Mouse (Mus musculus) skeletal muscle tissue, adult 2 months (tissue): ENCODE data around the gene Cacna1c.
A peak's percentile ranks its signal among the peaks of the same experiment; 100 is the strongest.

ENCODE experiments used
- DNase-seq: peaks from one replicate; pipeline ENCODE4 v3.0.0-alpha.2; 2012; ENCODE audit warnings: low read depth, low spot score

Cacna1c gene

GRCm38 (mm10) chr6:118755768-118756167, 440.4 kb downstream of the Cacna1c start:
- DNase-seq: no peak

GRCm38 (mm10) chr6:118754439-118754838, 441.8 kb downstream of the Cacna1c start:
- DNase-seq: no peak

- no peak for DNase-seq
Observed at GRCm38 (mm10) chr6:118753787-118754186, 442.4 kb downstream of the Cacna1c start.

DNA sequence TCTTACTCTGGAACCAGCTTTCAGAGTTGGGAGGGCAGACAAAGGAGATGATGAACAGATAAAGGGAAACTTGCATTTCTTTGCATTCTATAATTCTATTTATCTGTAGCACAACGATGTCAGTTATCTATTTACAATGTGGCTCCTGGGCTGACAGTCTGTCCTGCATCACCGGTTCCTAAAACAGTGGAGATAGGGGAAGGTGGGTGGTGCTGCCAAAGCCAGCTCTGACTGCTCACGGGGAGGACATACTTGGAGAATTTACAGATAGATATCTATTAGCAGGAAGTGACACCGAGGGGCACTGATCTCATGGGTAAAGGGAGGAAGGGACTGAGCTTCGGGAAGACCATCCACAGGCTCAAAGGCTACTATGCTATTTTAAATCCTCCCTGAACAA, 443.2 kb downstream of the Cacna1c start:
- DNase-seq: no peak

- no peak for DNase-seq
Observed at GRCm38 (mm10) chr6:118749285-118749684, 446.9 kb downstream of the Cacna1c start.

DNA sequence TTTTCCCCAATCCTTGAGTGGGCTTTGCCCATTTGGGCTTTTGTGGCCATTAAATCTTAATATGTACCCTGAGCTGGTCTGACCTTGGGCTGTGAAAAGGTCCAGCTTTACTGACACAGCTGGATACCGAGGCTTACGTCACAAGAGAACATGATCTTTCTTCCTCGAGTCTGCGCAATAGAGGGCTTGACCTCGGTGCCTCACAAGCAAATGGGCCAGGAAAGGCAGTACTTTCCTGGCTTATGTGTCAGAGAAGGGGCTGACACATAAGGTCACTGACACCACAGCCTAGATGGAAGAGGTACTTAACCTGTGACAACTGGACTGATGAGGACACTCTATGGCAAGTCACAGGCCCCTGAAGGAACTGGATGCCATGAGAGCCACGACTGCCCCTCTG, 453.5 kb downstream of the Cacna1c start:
- DNase-seq: no peak

DNA sequence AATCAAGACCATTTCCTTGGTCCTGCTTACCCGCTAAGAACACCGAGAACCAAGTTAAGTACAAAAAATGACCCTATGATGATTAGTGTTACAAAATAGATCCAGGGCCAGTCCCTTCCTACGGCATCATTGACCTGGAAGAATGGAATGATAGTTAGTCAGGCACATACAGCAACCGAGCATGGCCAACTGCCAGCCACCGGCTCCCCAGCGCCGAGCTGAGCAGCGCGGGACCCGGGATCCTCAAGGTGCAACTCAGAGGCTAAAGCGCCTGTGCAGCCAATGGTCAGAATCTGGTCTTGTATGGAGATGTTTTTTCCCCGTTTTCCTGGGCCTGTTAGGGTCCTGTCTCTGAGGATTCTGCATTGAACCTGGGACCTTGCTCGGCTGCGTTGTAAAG, 454.4 kb downstream of the Cacna1c start:
- no peak for DNase-seq

DNA sequence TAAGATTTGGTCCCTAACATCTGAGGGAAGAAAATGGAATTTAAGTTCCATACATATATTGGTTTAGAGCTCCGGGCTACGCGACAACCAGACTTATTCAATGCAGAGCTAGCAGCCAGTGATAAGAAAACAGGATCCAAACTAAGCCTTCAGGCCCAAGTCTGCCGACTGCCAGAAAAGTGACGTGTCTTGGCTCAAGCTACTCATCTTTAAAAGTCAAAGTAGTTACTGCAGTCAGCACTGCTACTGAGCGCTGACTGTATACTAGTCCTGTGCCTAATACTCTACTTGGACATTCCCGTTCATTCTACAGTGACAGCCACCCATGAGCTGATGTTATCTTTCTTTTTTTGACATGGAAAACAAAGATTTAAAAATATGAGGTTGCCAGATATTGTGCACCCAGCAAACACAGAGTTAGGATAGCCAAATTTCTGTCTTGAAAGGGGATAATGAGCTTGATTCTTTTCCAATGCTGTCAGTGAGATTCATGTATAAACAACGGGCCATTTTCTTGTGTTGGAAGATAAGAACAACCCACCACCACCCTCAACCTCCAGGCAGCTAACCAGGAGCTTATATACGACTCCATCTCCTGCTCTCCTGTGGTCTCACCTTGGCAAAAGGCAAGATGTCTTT, 456.1 kb downstream of the Cacna1c start:
- DNase-seq: peak; percentile 38

GRCm38 (mm10) chr6:118739344-118739743, 456.9 kb downstream of the Cacna1c start:
- DNase-seq: no peak

DNA sequence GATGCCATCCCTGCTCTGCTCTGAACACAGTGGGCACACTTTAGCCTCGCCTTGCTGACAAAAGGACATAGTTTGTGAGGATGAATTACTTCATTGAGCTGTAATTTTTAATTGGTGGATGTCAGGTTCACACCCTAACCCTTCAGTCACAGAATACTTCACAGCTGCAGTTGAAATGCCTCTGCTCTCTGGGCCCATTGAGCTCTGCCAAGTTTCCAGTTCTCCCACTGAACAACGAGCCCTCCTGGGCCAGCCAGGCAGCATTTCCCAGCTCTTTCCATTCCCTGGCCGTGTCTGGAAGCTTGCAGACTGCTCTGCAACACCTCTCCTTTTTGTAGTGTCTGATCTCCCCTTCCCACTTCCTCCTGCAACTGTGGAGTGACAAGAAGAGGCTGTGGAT, 457.6 kb downstream of the Cacna1c start:
- DNase-seq: no peak

DNA sequence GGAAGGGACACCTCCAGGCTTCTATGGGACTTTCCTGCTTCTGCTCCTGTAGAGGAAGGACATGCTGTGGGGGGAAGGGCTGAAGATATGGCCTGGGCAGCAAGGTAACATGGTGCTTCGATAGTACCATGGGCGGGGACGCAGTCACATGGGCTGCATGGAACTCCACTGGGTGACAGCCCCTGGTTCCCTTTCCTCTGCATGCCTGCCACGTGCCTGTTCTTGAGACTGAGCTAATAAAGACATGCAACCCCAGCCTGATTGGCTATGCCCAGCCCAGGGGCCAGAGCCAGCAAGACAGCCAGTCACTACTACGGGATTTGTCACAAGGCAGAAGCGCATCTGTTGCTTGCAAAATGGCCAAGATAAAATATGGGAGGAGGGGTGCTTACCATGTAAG, 459.1 kb downstream of the Cacna1c start:
- no peak for DNase-seq

DNA sequence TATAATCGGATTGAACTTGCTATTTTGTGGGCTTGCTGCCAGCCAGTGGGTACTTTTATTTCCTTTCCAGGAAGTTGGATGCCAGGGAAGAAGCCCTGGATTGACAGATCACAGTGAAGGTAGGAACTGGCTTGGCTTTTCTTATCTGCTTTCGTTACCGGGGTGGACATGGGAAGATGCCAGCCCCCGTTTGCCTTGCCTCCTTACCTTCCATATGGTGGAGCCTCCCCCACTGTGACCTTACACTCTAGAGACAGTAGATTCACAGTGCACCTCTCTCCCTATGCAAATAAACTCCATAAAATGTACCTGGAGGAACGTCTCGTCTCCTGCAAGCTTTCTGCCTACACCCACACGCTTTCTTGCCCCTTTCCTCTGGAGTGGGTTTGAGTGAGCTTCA, 459.7 kb downstream of the Cacna1c start:
- no peak for DNase-seq

DNA sequence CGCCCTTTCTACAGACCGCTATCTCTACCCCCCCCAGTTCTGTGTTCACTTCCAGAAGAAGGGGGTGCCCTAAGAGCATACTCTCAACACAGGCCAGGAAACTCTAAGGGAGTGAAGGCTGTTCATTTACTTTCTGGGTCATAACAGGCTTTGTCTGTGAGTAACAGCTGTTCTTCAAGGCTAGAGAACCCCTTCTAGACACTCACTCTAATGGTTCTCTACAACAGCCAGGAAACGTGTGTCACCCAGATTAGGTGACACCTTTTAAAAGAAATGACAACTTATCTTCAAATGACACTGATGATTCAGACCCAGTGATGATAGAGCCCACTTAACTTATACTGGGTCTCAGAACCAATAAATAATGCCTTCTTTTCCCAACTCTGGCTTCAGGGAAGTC, 461.1 kb downstream of the Cacna1c start:
- DNase-seq: no peak

DNA sequence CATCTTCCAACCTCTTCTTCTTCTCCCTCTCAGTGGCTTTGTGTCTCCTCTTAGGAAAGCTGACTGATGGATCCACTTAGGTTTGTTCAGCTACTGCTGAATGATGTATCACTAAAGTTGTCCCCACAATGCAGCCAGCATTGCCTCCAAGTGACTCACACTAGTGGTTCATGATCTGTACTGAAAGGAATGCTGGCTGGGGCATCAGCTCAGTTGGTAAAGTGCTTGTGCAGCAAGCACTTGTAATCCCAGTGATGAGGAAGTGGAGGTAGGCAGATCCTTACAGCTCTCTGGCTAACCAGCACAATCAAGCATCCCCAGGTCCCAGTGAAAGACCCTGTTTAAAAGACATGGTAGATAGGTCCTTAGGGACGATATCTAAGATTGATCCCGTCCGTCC, 464.3 kb downstream of the Cacna1c start:
- DNase-seq: no peak

DNA sequence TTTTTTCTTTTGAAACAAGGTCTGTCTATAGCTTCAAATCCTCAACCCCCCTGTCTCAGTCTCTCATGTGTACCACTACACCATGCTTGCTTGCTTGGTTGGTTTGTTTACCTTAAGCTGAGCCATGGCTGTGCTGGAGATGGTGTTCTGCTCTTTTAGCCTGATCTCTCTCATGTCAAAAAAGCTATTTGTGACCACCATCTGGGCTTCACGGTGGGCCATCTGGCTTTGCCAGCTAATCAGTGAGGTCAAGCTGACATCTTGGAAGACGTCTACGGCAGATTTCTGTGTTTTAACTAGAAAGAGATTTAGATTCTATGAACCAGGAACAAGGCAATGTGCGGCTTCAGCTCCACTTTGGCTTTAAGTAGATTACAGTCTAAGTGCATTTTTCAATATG, 471.3 kb downstream of the Cacna1c start:
- DNase-seq: no peak

GRCm38 (mm10) chr6:118724388-118724787, 471.8 kb downstream of the Cacna1c start:
- DNase-seq: no peak

- no peak for DNase-seq
Observed at GRCm38 (mm10) chr6:118722336-118722735, 473.9 kb downstream of the Cacna1c start.

DNA sequence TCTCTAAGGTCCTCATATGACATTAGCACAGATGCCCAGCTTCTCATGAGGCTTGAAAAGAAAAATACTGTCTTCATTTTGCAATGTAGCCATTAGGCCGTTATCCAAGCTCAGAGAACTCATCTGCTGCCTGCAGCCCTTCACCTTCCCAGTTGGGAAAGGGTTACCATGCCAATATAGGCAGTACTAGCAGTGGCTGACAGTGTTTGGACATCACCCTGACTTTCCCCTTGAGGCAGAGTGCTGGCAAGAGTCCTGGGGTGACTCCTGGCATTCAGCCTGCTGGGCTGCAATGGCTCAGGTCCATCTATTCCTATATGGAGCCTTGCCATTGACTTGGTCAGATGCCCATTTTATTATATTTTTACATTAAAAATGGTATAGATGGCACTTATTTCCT, 476.7 kb downstream of the Cacna1c start:
- no peak for DNase-seq

GRCm38 (mm10) chr6:118713286-118713685, 482.9 kb downstream of the Cacna1c start:
- DNase-seq: no peak

GRCm38 (mm10) chr6:118711677-118712322, 484.4 kb downstream of the Cacna1c start:
- DNase-seq: no peak

GRCm38 (mm10) chr6:118707066-118707465, 489.2 kb downstream of the Cacna1c start:
- no peak for DNase-seq

DNA sequence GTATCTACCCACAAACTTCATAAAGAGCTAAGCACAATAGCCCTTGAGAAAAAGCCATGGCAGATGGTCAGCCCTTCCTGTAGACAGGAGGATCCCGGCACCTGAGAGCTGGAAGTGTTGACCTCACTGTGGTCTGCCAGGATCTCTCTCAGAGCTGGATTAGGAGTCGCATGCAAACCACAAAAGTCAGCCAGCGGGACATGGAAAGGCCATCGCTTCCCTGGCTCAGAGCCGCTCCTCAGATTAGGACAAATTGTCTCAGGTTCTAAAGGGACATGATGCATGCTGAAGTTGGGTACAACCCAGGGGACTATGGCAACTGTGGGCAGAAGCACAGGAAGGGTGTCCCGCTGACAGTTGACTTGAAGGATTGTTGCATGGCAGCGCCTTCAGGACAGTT, 490.4 kb downstream of the Cacna1c start:
- DNase-seq: no peak

DNA sequence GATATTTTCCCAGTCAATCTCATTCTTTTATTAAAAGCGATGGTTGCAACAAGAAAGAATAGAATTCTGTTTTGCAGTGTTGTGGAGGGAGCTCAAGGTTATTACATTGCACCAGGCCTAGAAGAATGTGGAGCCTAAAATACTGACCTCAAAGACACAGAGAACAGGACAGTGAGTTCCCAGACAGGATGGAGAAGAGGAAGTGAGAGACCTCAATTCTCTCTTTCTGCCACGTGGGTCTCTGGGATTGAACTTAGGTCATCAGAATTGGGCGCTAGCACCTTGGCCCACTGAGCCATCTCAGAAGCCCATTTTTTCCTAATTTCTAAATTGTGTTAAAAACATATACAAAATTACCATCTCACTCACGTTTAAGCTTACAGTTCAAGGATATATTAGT, 501.6 kb downstream of the Cacna1c start:
- DNase-seq: no peak

GRCm38 (mm10) chr6:118689447-118689846, 506.8 kb downstream of the Cacna1c start:
- no peak for DNase-seq
